Mouse (Mus musculus) midbrain, embryonic 16.5 days (tissue): ENCODE results near the gene Has1. TPM values are rescaled to one million over a fixed set of nuclear protein-coding genes. Genes with fewer than 3 reads are reported as not detected.

ENCODE experiments used
- ATAC-seq: fragments of 200-750 bp; cut with Nextera tagmentation; 2 replicates; pipeline ENCODE4 v1.8.0; 2017; ENCODE audit warnings: moderate TSS enrichment
- H3K27ac ChIP-seq: fragments of 300-500 bp; sonication (generic); 2 replicates; pipeline ENCODE4 v1.5.1; 2014; ENCODE audit warnings: mild to moderate bottlenecking, low read length, mixed read lengths
- H3K27me3 ChIP-seq: fragments of 300-500 bp; sonication (generic); 2 replicates; pipeline ENCODE4 v1.6.1; 2014; ENCODE audit warnings: low read depth, low read length, mixed read lengths; ENCODE audit not compliant: control insufficient read depth, insufficient read depth
- H3K36me3 ChIP-seq: fragments of 300-500 bp; sonication (generic); 2 replicates; pipeline ENCODE4 v1.6.1; 2014; ENCODE audit warnings: mild to moderate bottlenecking, low read length, moderate library complexity, mixed read lengths; ENCODE audit not compliant: control insufficient read depth, insufficient read depth
- H3K4me1 ChIP-seq: fragments of 300-500 bp; sonication (generic); 2 replicates; pipeline ENCODE4 v1.6.1; 2014; ENCODE audit warnings: mild to moderate bottlenecking, low read length, mixed read lengths; ENCODE audit not compliant: control insufficient read depth, insufficient read depth
- H3K4me2 ChIP-seq: fragments of 300-500 bp; sonication (generic); 2 replicates; pipeline ENCODE4 v1.6.1; 2014; ENCODE audit warnings: mild to moderate bottlenecking, low read length, mixed read lengths
- H3K4me3 ChIP-seq: fragments of 300-500 bp; sonication (generic); 2 replicates; pipeline ENCODE4 v1.5.1; 2014; ENCODE audit warnings: low read depth, mild to moderate bottlenecking, low read length, moderate library complexity, mixed read lengths
- H3K9ac ChIP-seq: fragments of 300-500 bp; sonication (generic); 2 replicates; pipeline ENCODE4 v1.6.1; 2014; ENCODE audit warnings: low read depth, low read length, mixed read lengths
- H3K9me3 ChIP-seq: fragments of 300-500 bp; sonication (generic); replicated peaks from 2 replicates; pipeline ENCODE4 v1.6.1; 2014; ENCODE audit warnings: mild to moderate bottlenecking, low read length, mixed read lengths; ENCODE audit not compliant: control insufficient read depth, poor library complexity, severe bottlenecking
- WGBS: fragments of 180-500 bp; shearing (Covaris S2); extraction: QIAGEN DNeasy Blood & Tissue Kit; methylation state at CpG from one replicate; pipeline ENCODE4 v1.1.7; 2014; 5-methylcytosine and 5-hydroxymethylcytosine counted together
- polyA plus RNA-seq: library from polyadenylated mRNA; unstranded; fragments of >200 nt; fragmentation: Nextera tagmentation; extraction: Ambion mirVana; gene quantifications from 2 replicates; pipeline ENCODE4 v1.2.1, GENCODE M21; 2015

Has1 gene
- polyA plus RNA-seq, 1 experiment from 2014 or later: 0.98 TPM

DNA sequence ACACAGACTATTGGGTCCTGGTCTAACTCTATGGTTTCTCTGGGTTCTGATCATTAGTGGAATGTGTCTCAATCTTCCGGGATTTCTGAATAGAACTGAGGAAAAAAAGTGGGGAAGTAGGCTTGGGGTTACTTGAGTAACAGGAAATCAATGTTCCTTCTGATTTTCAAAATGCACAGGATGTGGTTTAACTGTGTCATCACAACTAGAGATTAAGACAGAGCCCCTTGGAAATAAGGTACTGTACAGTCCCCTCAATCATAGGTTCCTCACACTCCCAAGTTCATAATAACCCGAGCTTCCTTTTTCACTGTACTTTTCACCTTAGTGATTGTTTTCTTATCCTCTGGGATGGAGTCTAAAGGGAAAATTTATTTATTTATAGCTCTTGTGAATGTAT is 16.7 kb upstream of the Has1 start:
- Histone ChIP-seq H3K27me3 (no peaks in the 10 kb centered on the region), H3K4me3 (no peak overlapping the region), H3K9me3 (no peaks in the 10 kb centered on the region; the same call in 1 of the 2 replicates), H3K27ac (no peak overlapping the region), H3K36me3 (no peaks in the 10 kb centered on the region), H3K4me1 (no peaks in the 10 kb centered on the region), H3K4me2 (no peak overlapping the region), H3K9ac (no peak overlapping the region)
- 96% methylated on average over 2 of the region's 2 CpGs for WGBS
- no peak for ATAC-seq

DNA sequence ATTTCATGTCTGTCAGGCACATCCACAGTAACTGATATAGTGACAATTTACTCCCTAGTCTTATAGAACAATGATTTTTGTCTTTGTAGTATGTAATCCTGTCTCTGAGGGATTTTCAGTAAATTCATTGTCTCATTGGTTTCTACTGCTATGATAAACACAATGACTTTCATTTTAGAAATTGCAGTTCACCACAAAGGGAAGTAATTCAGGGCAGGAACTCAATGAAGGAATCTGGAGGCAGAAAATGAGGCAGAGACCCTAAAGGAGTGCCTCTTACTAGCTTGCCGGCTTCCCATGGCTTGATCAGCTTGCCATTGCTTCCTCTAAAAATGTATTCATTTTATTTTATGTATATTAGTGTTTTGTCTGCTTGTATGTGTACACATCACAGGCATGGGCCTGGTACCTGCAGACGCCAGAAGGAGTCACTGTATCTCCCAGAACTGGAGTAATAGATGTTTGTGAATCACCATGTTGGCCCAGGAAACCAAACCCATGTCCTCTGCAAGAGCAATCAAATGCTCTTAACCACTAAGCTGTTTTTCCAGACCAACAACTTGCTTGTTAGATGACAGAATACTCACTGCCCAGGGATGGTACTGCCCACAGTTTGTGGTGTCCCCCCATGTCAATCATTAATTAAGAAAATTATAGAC is 16.0 kb upstream of the Has1 start:
- Histone ChIP-seq H3K9me3 (no peaks in the 10 kb centered on the region; the same call in 1 of the 2 replicates), H3K4me1 (no peaks in the 10 kb centered on the region), H3K4me2 (no peak overlapping the region), H3K27me3 (no peaks in the 10 kb centered on the region), H3K4me3 (no peak overlapping the region), H3K9ac (no peak overlapping the region), H3K36me3 (no peaks in the 10 kb centered on the region), H3K27ac (no peak overlapping the region)
- WGBS: 81% methylated on average over 2 of the region's 2 CpGs
- ATAC-seq: no peak

DNA sequence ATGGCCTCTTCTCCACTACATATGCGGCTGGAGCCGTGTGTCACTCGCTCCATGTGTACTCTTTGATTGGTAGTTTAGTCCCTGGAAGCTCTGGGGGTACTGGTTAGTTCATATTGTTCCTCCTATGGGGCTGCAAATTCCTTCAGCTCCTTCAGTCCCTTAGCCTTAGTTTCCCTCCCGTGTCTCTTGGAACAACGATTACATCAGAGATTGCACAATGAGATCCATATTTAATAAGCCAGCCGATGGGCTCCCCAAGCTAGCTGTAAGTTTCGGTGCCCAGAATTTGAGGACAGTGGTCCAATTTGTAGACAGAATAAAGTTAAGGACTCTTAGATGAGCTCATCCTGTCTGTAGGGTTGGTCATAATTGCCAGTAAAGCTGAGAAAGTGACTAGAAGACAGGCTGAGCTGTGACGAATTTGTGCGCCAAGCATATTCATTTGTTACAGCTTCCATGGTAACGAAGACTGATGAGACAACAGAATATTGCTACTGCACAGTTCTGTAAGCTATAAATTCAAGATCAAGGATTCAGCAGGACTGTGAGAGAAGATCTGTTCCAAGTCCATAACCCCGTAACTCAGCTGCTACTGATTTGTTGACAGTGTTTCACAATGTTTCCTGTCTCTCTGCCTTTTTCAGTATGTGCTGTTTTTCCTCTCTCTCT is 11.9 kb upstream of the Has1 start:
- Histone ChIP-seq H3K27ac (no peak overlapping the region), H3K9ac (no peak overlapping the region), H3K27me3 (no peaks in the 10 kb centered on the region), H3K4me2 (no peak overlapping the region), H3K4me3 (no peak overlapping the region), H3K4me1 (no peaks in the 10 kb centered on the region), H3K36me3 (0 out of 2 replicates have a peak, but pooled peaks cover 2% of the 10 kb centered on the region), H3K9me3 (no peaks in the 10 kb centered on the region)
- 87% methylated on average over 11 of the region's 11 CpGs for WGBS
- no peak for ATAC-seq

DNA sequence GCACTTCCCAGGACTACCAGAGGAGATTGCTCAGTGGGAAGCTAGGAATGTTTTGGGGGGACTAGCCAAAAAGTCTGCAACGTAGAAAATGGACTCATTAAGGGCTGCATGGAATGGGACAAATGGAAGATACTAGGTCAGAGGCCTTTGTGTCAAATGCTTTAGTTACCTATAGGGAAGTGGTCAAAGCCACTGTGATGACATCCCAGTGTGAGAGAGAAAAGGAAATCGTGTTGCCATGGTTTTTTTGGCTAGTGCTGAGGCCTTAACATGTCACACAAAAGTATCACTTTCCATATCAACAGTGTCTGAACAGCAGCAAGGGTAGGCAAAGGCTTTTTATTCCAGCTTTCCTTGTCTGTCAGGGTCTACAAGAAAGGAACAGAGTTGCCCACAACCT is 10.2 kb upstream of the Has1 start:
- WGBS: 64% methylated on average over 2 of the region's 2 CpGs
- H3K27me3 ChIP-seq: no peaks in the 10 kb centered on the region

DNA sequence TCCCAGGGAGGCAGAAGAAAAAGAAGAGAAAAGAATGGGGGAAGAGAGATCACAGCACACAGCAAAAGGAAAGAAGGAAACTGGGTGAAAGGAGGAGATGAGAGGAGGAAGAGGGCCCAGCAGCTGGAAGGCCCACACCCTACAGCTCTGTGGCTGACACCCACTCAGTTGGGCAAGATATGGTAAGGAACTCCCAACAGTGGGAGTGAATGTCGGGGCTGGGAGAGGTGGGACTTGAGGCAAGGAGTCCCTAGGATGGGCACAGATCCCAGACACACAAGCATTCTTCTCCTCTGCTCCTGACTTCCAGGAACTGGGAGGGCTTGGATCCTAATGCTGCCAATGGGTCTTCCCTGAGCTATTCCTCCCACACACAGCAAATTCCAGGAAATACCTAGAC is 7.4 kb upstream of the Has1 start:
- Histone ChIP-seq H3K27ac (no peak overlapping the region), H3K4me1 (no peaks in the 10 kb centered on the region), H3K9me3 (no peaks in the 10 kb centered on the region), H3K9ac (no peak overlapping the region), H3K4me2 (no peak overlapping the region), H3K36me3 (0 out of 2 replicates have a peak, but pooled peaks cover 2% of the 10 kb centered on the region), H3K4me3 (no peak overlapping the region), H3K27me3 (no peaks in the 10 kb centered on the region)
- no peak for ATAC-seq
- WGBS: 67% methylated on average over 1 of the region's 1 CpGs

More for the DNA sequence above, 10.2 kb upstream of the Has1 start:
- Histone ChIP-seq H3K4me3 (no peak overlapping the region), H3K27ac (no peak overlapping the region), H3K36me3 (0 out of 2 replicates have a peak, but pooled peaks cover 2% of the 10 kb centered on the region), H3K4me2 (no peak overlapping the region), H3K9ac (no peak overlapping the region), H3K9me3 (no peaks in the 10 kb centered on the region), H3K4me1 (no peaks in the 10 kb centered on the region)
- no peak for ATAC-seq

DNA sequence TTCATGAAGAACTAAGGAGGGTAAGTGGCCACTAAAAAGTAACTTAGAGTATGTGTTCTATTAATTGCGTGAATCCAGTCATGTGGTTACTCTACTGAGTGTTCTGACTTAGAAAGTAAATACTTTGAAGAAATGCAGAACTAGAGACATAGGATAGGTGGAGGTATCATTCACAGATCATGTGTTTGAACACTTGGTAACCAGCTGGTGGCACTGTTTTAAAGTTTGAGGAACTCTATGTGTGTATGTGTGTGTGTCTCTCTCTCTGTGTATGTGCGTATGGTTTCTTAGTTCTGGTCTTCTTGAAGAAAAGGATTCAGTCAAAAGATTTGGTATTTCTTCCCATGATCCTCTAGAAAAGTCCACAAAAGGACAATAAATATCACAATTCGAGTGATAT is 5.1 kb upstream of the Has1 start:
- Histone ChIP-seq H3K9me3 (no peaks in the 10 kb centered on the region), H3K36me3 (0 out of 2 replicates have a peak, but pooled peaks cover 2% of the 10 kb centered on the region), H3K4me3 (no peak overlapping the region), H3K4me2 (no peak overlapping the region), H3K27ac (no peak overlapping the region), H3K9ac (no peak overlapping the region), H3K27me3 (no peaks in the 10 kb centered on the region), H3K4me1 (no peaks in the 10 kb centered on the region)
- WGBS: 94% methylated on average over 3 of the region's 3 CpGs
- ATAC-seq: no peak

DNA sequence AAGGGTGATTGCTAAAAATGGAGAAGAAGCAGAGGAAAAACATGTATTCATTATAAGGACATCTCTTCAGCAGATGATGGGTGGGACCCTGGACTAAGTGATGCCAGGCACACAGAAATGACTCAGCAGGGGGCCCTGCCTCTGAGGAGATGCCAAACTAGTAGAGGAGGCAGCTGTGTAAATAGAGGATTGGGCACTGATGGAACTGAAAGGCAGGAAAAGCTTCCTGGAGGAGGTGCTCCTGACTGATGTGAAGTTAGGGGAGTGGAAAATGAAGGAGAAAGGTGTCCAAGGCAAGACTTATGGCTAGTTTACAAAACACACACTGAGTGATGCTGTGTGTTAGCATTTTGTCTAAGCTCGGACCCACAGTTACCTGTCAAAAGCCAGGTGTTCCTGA is 2.4 kb upstream of the Has1 start:
- no peaks in the 10 kb centered on the region for H3K27me3 ChIP-seq
- H3K9me3 ChIP-seq: no peaks in the 10 kb centered on the region
- no peaks in the 10 kb centered on the region for H3K4me1 ChIP-seq
- H3K27ac ChIP-seq: no peak overlapping the region
- no peaks in the 10 kb centered on the region for H3K36me3 ChIP-seq
- no peak overlapping the region for H3K9ac ChIP-seq
- no peak overlapping the region for H3K4me2 ChIP-seq
- ATAC-seq: no peak
- no peak overlapping the region for H3K4me3 ChIP-seq
- WGBS: 92% methylated on average over 1 of the region's 1 CpGs

DNA sequence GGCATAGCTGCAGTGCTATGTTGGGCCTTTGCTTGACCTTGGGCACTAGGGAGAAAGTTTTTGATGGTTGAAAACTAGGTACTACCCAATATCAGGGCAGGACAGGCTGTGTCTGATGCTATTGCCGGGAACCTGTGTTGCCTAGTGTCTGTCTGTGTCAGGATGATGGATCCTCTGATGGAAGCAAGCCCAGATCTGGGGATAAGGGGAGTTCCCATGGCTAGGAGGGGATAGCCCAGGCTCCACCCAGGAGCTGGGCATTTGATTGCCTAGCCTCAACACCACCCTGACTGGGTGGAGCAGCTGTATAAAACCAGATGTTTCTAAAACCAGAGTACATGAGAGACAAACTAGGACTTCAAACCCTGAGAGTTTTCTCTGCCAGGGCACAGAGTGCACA is 1.6 kb upstream of the Has1 start:
- H3K4me2 ChIP-seq: no peak overlapping the region
- WGBS: 96% methylated on average over 1 of the region's 1 CpGs
- H3K4me3 ChIP-seq: no peak overlapping the region
- no peaks in the 10 kb centered on the region for H3K27me3 ChIP-seq
- H3K36me3 ChIP-seq: no peaks in the 10 kb centered on the region
- H3K9me3 ChIP-seq: no peaks in the 10 kb centered on the region
- H3K27ac ChIP-seq: no peak overlapping the region
- H3K4me1 ChIP-seq: no peaks in the 10 kb centered on the region
- no peak for ATAC-seq
- no peak overlapping the region for H3K9ac ChIP-seq

DNA sequence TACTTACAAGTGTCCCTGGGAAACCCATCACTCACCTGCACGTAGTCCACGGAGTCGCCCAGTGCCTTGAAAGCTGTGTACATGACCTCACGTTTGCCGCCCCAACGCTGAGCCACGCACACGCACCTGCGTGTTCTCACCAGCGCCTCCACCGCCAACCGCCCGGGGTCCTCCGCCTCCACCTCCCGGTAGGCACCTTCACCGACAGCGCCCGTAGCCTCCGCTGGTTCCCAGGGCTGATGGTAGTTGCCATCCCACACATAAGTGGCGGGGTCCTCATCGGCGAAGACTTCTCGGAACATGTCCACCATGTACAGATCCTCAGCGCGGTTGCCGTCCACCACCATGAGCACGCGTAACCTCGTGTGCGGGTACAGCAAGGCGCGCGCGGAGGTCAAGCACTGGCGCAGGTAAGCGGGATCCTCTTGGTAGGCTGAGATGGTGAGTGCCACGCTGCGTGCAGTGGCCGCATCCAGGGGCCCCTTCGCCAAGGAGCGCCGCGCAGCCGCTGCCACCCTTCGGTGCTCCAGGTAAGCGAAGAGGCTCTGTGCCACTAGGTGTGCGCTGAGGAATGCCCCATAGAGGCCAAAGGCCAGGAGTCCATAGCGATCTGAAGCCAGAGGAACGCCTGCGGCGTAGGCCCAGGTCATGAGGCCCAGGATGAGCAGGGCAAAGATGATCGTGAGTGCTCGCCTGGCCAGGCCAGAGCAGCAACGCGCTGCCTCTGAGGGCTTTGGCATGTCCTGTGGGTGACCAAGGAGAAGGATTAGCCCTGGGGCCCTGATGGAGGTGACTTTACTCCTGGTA is 4.9 kb downstream of the Has1 start:
- Histone ChIP-seq H3K27me3 (no peaks in the 10 kb centered on the region), H3K36me3 (no peaks in the 10 kb centered on the region), H3K9ac (peak overlapping the region; percentile 59), H3K4me1 (no peaks in the 10 kb centered on the region), H3K4me3 (peak overlapping the region; percentile 32), H3K4me2 (peak overlapping the region; percentile 40), H3K9me3 (no peaks in the 10 kb centered on the region), H3K27ac (no peak overlapping the region)
- ATAC-seq: peak; percentile 66
- 23% methylated on average over 55 of the region's 55 CpGs for WGBS
